Mouse (Mus musculus) lung, postnatal 0 days (tissue): ENCODE results near the gene Ctdsp2. TPM values are rescaled to one million over a fixed set of nuclear protein-coding genes. Genes with fewer than 3 reads are reported as not detected.

Experiments used
- ATAC-seq: fragments of 200-750 bp; cut with Nextera tagmentation; 2 replicates; pipeline ENCODE4 v1.8.0; 2017; ENCODE audit warnings: moderate library complexity
- DNase-seq: peaks from one replicate; pipeline ENCODE4 v3.0.0-alpha.2; 2016; ENCODE audit warnings: low spot score
- H3K27ac ChIP-seq: fragments of 300-500 bp; sonication (generic); 2 replicates; pipeline ENCODE4 v1.5.1; 2014; ENCODE audit warnings: antibody characterized with exemption, mild to moderate bottlenecking, low read length, mixed read lengths
- H3K27me3 ChIP-seq: fragments of 300-500 bp; sonication (generic); replicated peaks from 2 replicates; pipeline ENCODE4 v1.6.1; 2014; ENCODE audit warnings: low read length, mixed read lengths; ENCODE audit not compliant: insufficient read depth
- H3K36me3 ChIP-seq: fragments of 300-500 bp; sonication (generic); 2 replicates; pipeline ENCODE4 v1.6.1; 2014; ENCODE audit warnings: low read length, mixed read lengths; ENCODE audit not compliant: insufficient read depth
- H3K4me1 ChIP-seq: fragments of 300-500 bp; sonication (generic); 2 replicates; pipeline ENCODE4 v1.6.1; 2014; ENCODE audit warnings: antibody characterized with exemption, low read depth, low read length, mixed read lengths; ENCODE audit not compliant: insufficient read depth
- H3K4me2 ChIP-seq: fragments of 300-500 bp; sonication (generic); replicated peaks from 2 replicates; pipeline ENCODE4 v1.6.1; 2014; ENCODE audit warnings: low read depth, mild to moderate bottlenecking, low read length, moderate library complexity, mixed read lengths
- H3K4me3 ChIP-seq: fragments of 300-500 bp; sonication (generic); 2 replicates; pipeline ENCODE4 v1.5.1; 2014; ENCODE audit warnings: low read depth, low read length
- H3K9ac ChIP-seq: fragments of 300-500 bp; sonication (generic); replicated peaks from 2 replicates; pipeline ENCODE4 v1.6.1; 2014; ENCODE audit warnings: low read depth, mild to moderate bottlenecking
- H3K9me3 ChIP-seq: fragments of 300-500 bp; sonication (generic); 2 replicates; pipeline ENCODE4 v1.6.1; 2016; ENCODE audit warnings: low read length, mixed read lengths
- CTCF ChIP-seq: IDR thresholded peaks from 2 replicates; pipeline ENCODE4 v1.5.1; 2016; ENCODE audit warnings: antibody characterized with exemption, mild to moderate bottlenecking
- EP300 ChIP-seq: IDR thresholded peaks from 2 replicates; pipeline ENCODE4 v1.6.1; 2016; ENCODE audit warnings: antibody characterized with exemption, mild to moderate bottlenecking, control low read depth
- WGBS: fragments of 180-500 bp; shearing (Covaris S2); extraction: QIAGEN DNeasy Blood & Tissue Kit; methylation state at CpG from one replicate; pipeline ENCODE4 v1.1.7; 2014; 5-methylcytosine and 5-hydroxymethylcytosine counted together
- polyA plus RNA-seq: library from polyadenylated mRNA; unstranded; fragments of >200 nt; fragmentation: Nextera tagmentation; extraction: Ambion mirVana; gene quantifications from 2 replicates; pipeline ENCODE4 v1.2.1, GENCODE M21; 2015

Ctdsp2 gene
- polyA plus RNA-seq, 1 experiment from 2014 or later = 63.9 TPM

DNA sequence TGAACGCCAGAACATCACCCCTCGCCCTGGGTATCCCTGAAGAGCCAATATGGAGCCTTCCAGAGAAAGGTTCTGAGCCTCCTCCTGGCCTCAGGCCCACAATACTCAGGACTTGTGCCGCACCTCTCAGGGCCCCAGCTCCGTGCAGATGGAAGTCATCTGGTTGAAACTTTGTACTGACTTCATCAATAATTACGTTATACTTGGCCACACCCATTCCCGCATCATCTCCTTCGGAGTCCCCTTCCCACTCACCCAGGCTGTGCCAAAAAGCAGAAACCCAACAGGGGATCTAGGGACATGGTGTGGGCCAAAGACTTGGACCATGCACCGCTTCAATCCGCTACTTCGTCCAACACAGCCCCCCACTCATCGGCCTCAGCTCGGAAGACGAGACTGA lies 44.0 kb upstream of the Ctdsp2 start:
- no peak for TF ChIP-seq EP300
- no peak for TF ChIP-seq CTCF
- ATAC-seq (no peak), DNase-seq (no peak)
- no peaks in the 10 kb centered on the region for H3K36me3 ChIP-seq
- no peaks in the 10 kb centered on the region for H3K27me3 ChIP-seq
- WGBS = 91% methylated on average over 13 of the region's 13 CpGs
- peaks cover 2% of the 10 kb centered on the region; the same call in 1 of the 2 replicates for H3K4me1 ChIP-seq
- no peak overlapping the region for H3K27ac ChIP-seq
- no peak overlapping the region for H3K4me3 ChIP-seq
- no peaks in the 10 kb centered on the region for H3K9me3 ChIP-seq
- H3K9ac ChIP-seq = no peak overlapping the region
- no peak overlapping the region for H3K4me2 ChIP-seq

DNA sequence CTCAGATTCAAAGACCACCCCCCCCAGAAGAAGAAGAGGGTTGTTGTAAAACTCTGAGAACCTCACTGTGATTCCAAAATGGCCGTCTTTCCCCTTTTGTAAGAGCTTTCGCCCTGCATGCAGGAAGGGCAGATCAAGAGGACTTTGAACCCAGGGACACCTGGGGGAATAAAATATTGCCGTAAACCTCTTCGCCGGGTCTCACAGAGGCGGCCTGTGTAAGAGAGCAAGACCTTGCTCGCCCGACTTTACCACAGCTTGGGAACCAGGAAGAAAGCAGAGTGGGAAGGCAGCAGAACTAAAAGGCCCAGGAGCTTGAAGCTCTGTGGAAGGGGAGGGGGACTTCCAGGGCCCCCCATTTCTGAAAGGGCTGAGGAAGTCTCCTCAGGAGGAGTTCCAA lies 43.4 kb upstream of the Ctdsp2 start:
- Histone ChIP-seq H3K27ac (peak overlapping the region; percentile 32), H3K36me3 (no peaks in the 10 kb centered on the region), H3K9me3 (no peaks in the 10 kb centered on the region), H3K27me3 (no peaks in the 10 kb centered on the region), H3K9ac (no peak overlapping the region; the same call in 1 of the 2 replicates), H3K4me1 (no peaks in the 10 kb centered on the region; the same call in 1 of the 2 replicates), H3K4me3 (no peak overlapping the region), H3K4me2 (no peak overlapping the region)
- ATAC-seq (no peak), DNase-seq (no peak)
- TF ChIP-seq CTCF = no peak
- no peak for TF ChIP-seq EP300
- WGBS = 86% methylated on average over 8 of the region's 8 CpGs

DNA sequence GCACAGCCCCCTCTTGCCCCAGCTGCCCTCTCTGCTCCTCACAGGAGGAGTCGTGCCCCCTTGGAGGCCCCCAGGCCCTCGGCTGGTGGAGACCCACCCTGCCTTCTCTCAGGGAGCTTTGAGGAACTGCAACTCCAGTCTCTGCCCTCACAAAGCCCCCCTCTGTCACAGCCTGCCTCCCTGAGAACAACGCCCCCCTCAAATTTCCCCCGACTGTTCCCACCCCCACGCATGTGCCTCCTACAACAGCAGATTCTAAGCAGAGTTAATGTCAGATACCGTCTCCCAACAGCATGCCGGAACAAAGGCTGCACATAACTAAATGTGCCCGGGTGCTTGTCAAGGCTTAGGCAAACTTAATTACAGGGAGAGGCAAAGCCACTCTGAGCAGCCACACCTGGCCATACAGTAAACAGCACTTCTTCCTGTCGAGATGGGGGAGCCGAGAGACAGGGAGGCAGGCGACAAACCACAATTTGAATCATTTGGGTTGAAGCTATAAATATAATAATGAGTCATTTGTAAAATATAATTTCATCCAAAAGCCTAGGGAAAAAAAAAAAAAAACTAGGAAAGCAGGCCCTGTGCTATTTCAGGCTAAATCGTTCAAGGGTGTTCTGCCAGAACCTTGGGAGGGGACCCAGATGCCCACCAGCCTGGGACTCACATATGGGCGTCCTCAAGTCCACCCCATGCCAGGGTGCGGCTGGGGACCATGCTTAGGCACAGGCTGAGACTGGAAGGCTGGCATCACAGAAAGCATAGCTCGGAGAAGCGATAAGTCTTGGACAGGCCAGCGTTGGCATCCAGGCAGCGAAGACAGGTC lies 42.7 kb upstream of the Ctdsp2 start:
- no peak overlapping the region for H3K4me2 ChIP-seq
- no peak for TF ChIP-seq CTCF
- peak; percentile 67 for DNase-seq

DNA sequence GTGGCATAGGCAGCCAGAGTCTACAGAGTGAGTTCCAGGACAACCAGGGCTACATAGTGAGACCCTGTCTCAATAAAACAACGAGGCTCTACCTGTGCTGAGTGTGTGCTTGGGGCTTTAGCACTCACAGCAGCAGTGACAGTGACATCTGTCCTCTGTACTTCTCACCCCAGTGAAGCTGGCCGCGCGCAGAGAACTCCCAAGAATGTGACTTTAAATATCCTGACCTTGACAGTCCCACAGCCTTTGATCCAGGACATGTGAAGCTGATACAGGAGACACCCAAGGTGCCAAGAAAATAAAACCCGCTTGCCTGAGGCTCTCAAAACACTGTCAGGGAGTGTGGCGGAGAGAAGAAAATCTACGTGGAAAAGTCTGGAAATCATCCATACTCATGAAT lies 37.6 kb upstream of the Ctdsp2 start:
- Histone ChIP-seq H3K4me3 (no peak overlapping the region), H3K27ac (no peak overlapping the region), H3K9me3 (no peaks in the 10 kb centered on the region), H3K4me2 (no peak overlapping the region), H3K27me3 (no peaks in the 10 kb centered on the region), H3K4me1 (no peaks in the 10 kb centered on the region), H3K36me3 (no peaks in the 10 kb centered on the region), H3K9ac (no peak overlapping the region)
- no peak for TF ChIP-seq EP300
- no peak for TF ChIP-seq CTCF
- WGBS = 38% methylated on average over 7 of the region's 7 CpGs
- ATAC-seq (no peak), DNase-seq (no peak)

More for the DNA sequence above, 42.7 kb upstream of the Ctdsp2 start:
- Histone ChIP-seq H3K27me3 (no peaks in the 10 kb centered on the region), H3K36me3 (no peaks in the 10 kb centered on the region), H3K4me3 (no peak overlapping the region), H3K9ac (no peak overlapping the region), H3K9me3 (no peaks in the 10 kb centered on the region), H3K27ac (peak overlapping the region; percentile 32), H3K4me1 (no peaks in the 10 kb centered on the region)
- 41% methylated on average over 18 of the region's 18 CpGs for WGBS
- 0 out of 2 replicates have a peak, but pooled peaks have one; percentile 6 for ATAC-seq

DNA sequence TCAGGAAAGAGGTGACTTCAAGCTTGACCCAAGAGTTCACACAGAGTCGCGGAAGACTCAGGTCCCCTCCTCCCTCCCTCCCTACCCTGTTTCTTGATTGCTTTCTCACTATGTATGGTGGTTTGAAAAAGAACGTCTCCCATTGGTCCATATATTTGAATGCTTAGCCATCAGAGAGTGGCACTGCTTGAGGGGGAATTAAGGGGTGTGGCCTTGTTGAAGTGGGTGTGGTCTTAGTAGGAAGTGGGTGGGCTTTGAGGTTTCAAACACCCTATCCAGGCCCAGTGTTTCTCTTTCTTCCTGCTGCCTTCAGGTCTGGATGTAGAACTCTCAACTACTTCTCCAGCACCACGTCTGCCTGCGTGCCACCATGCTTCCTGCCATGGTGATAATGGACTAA lies 33.0 kb upstream of the Ctdsp2 start:
- H3K9ac ChIP-seq = no peak overlapping the region
- TF ChIP-seq EP300 (no peak), CTCF (no peak)
- H3K4me2 ChIP-seq = no peak overlapping the region
- H3K4me3 ChIP-seq = no peak overlapping the region
- ATAC-seq (no peak), DNase-seq (no peak)
- no peaks in the 10 kb centered on the region for H3K27me3 ChIP-seq
- peaks cover 4% of the 10 kb centered on the region; the same call in 1 of the 2 replicates for H3K4me1 ChIP-seq
- whole genome bisulfite sequencing = 80% methylated on average over 5 of the region's 5 CpGs
- no peaks in the 10 kb centered on the region for H3K36me3 ChIP-seq
- no peak overlapping the region for H3K27ac ChIP-seq
- no peaks in the 10 kb centered on the region for H3K9me3 ChIP-seq

DNA sequence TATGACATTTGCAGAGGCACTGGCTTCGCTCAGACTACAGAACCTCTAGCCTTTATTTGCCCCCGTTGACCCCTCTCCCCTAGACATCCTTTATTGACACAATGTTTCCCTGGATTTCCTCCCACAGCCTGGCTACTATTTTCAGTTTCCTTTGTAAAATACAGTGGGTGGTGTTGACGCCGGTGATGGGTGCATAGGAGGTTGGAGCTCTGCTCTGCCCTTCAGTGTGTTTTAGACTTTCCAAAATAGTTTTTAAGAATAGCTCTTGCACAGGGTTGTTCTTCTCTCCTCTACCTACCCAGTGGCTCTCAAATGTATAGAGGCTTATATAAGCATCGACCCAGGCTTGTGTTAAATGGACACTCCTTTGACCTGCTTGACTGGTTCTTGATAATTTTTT lies 28.7 kb upstream of the Ctdsp2 start:
- Histone ChIP-seq H3K9me3 (no peaks in the 10 kb centered on the region), H3K4me2 (no peak overlapping the region), H3K9ac (no peak overlapping the region), H3K36me3 (no peaks in the 10 kb centered on the region), H3K4me3 (no peak overlapping the region), H3K27ac (no peak overlapping the region), H3K4me1 (peaks cover 4% of the 10 kb centered on the region; the same call in 1 of the 2 replicates), H3K27me3 (no peaks in the 10 kb centered on the region)
- ATAC-seq (no peak), DNase-seq (no peak)
- 31% methylated on average over 5 of the region's 5 CpGs for WGBS
- TF ChIP-seq EP300 = no peak
- TF ChIP-seq CTCF = no peak
